9 mouse cellular contexts compared by ENCODE assay signal in the genomic region with DNA sequence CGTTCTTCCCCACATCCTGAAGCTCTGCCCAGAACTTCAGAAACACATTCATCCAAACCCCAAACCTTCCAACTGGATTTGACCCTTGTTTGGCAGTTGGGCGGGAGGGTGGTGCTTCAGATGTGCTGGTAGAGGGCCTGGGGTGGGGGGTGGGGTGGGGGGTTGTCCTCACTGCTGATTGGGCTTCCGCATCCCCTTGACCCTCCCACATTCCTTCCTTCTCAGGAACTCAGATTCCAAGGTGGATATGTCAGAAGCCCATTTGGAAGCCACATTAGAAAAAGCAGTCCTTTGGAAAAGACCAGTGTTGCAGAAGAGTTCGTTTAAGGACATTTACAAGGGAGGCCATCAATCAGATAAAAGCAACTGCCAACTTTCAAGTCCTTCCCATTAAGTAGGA. TPM values are rescaled to one million over a fixed set of nuclear protein-coding genes. Genes with fewer than 3 reads are reported as not detected.
DNase-seq lines count a peak whose midpoint lies in the region; ATAC-seq lines count a peak whose summit lies in the region.
"Had no signal": no experiment of that assay in that cellular context is flagged by ENCODE, and none has a peak within 500 bp of the region (broad histone marks: within the 10 kb centered on the region; RNA-seq: fewer than 3 reads in every experiment).

No protein-coding gene starts in this region.

- H3K4me2 ChIP-seq in hindbrain, embryonic 15.5 days: peak overlapping the region; percentile 99
- H3K4me2 ChIP-seq in hindbrain, embryonic 12.5 days (replicated peaks): no peak overlapping the region
- H3K4me2 ChIP-seq in stomach, embryonic 15.5 days: peak overlapping the region; percentile 6; the same call in 1 of the 2 replicates
- H3K4me2 ChIP-seq in midbrain, embryonic 15.5 days: no peak overlapping the region

- H3K4me1 ChIP-seq in hindbrain, embryonic 15.5 days (replicated peaks): peaks cover 17% of the 10 kb centered on the region
- H3K4me1 ChIP-seq in hindbrain, embryonic 12.5 days: peaks cover 16% of the 10 kb centered on the region
- peaks cover 14% of the 10 kb centered on the region; the same call in 1 of the 2 replicates for H3K4me1 ChIP-seq in stomach, embryonic 15.5 days
- peaks cover 5% of the 10 kb centered on the region for H3K4me1 ChIP-seq in midbrain, embryonic 15.5 days

- ATAC-seq in hindbrain, embryonic 15.5 days (ENCODE audit: low FRiP score, low read depth): no peak
- no peak for ATAC-seq in hindbrain, embryonic 12.5 days (ENCODE audit: low FRiP score)
- ATAC-seq in stomach, embryonic 15.5 days (ENCODE audit: insufficient read depth, low FRiP score, low read depth): no peak
- no peak for ATAC-seq in midbrain, embryonic 15.5 days (replicated peaks)
- ATAC-seq in CD4-positive, CD25-positive, alpha-beta regulatory T cell, adult 4 months: no peak

- H3K4me3 ChIP-seq in hindbrain, embryonic 15.5 days: peak overlapping the region; percentile 73
- no peak overlapping the region for H3K4me3 ChIP-seq in hindbrain, embryonic 12.5 days
- H3K4me3 ChIP-seq in stomach, embryonic 15.5 days (replicated peaks): peak overlapping the region; percentile 55; the same call in 1 of the 2 replicates
- no peak overlapping the region for H3K4me3 ChIP-seq in midbrain, embryonic 15.5 days

- no peak overlapping the region for H3K9ac ChIP-seq in hindbrain, embryonic 15.5 days
- no peak overlapping the region for H3K9ac ChIP-seq in hindbrain, embryonic 12.5 days
- no peak overlapping the region for H3K9ac ChIP-seq in stomach, embryonic 15.5 days
- no peak overlapping the region for H3K9ac ChIP-seq in midbrain, embryonic 15.5 days

- WGBS in hindbrain, embryonic 15.5 days: 71% methylated on average over 4 of the region's 4 CpGs
- WGBS in hindbrain, embryonic 12.5 days: 75% methylated on average over 4 of the region's 4 CpGs
- 47% methylated on average over 4 of the region's 4 CpGs for WGBS in stomach, embryonic 15.5 days
- WGBS in midbrain, embryonic 15.5 days: 89% methylated on average over 4 of the region's 4 CpGs

- DNase-seq in heart, adult 9 months (ENCODE audit: low spot score in 2 of 2): peak; percentile 69 to 73
- DNase-seq in kidney, postnatal 25 days: peak; percentile 31 to 55
- DNase-seq in right cerebral cortex, adult 2 months (ENCODE audit: low spot score in 2 of 2): no peak
- DNase-seq: cerebellum, adult 9-11 months had no signal

- no peaks in the 10 kb centered on the region for H3K9me3 ChIP-seq in hindbrain, embryonic 15.5 days
- no peaks in the 10 kb centered on the region for H3K9me3 ChIP-seq in hindbrain, embryonic 12.5 days (replicated peaks)
- H3K9me3 ChIP-seq in stomach, embryonic 15.5 days: no peaks in the 10 kb centered on the region
- H3K9me3 ChIP-seq in midbrain, embryonic 15.5 days: no peaks in the 10 kb centered on the region

- no peaks in the 10 kb centered on the region for H3K27me3 ChIP-seq in hindbrain, embryonic 15.5 days
- H3K27me3 ChIP-seq in hindbrain, embryonic 12.5 days: peaks cover 8% of the 10 kb centered on the region; the same call in 1 of the 2 replicates
- H3K27me3 ChIP-seq in stomach, embryonic 15.5 days (replicated peaks): peaks cover 4% of the 10 kb centered on the region; the same call in 1 of the 2 replicates
- peaks cover 15% of the 10 kb centered on the region for H3K27me3 ChIP-seq in midbrain, embryonic 15.5 days (replicated peaks)

- no peak overlapping the region for H3K27ac ChIP-seq in hindbrain, embryonic 15.5 days (replicated peaks)
- H3K27ac ChIP-seq in hindbrain, embryonic 12.5 days: no peak overlapping the region
- H3K27ac ChIP-seq in stomach, embryonic 15.5 days: no peak overlapping the region
- no peak overlapping the region for H3K27ac ChIP-seq in midbrain, embryonic 15.5 days

- no peaks in the 10 kb centered on the region for H3K36me3 ChIP-seq in hindbrain, embryonic 15.5 days
- H3K36me3 ChIP-seq in hindbrain, embryonic 12.5 days: no peaks in the 10 kb centered on the region
- no peaks in the 10 kb centered on the region for H3K36me3 ChIP-seq in stomach, embryonic 15.5 days
- no peaks in the 10 kb centered on the region for H3K36me3 ChIP-seq in midbrain, embryonic 15.5 days (replicated peaks)

RNA-seq across cellular contexts. Expression of a gene that starts 3.2 kb away (rescaled TPM):
- polyA plus RNA-seq in hindbrain, embryonic 15.5 days (2015; fragmentation: Nextera tagmentation; extraction: Ambion mirVana): 3.2 and 4.2 TPM in 2 replicates
- 2.8 and 3.1 TPM in 2 replicates for polyA plus RNA-seq in hindbrain, embryonic 12.5 days (2016; fragmentation: Nextera tagmentation; extraction: Ambion mirVana)
- polyA plus RNA-seq in stomach, embryonic 15.5 days (2015; fragmentation: Nextera tagmentation; extraction: Ambion mirVana): 3.9 and 4.0 TPM in 2 replicates
- 1.9 and 2.3 TPM in 2 replicates for polyA plus RNA-seq in midbrain, embryonic 15.5 days (2015; fragmentation: Nextera tagmentation; extraction: Ambion mirVana)
- polyA plus RNA-seq in CD4-positive, CD25-positive, alpha-beta regulatory T cell, adult 4 months (2017; shearing (Covaris generic)): not detected

Comparison
In these comparisons a context has a peak if more than half of its experiments do, and no peak if none do; other contexts are left out.
1. H3K4me2 ChIP-seq: peak in hindbrain, embryonic 15.5 days (single experiment) and stomach, embryonic 15.5 days (single experiment); none in hindbrain, embryonic 12.5 days (single experiment) and midbrain, embryonic 15.5 days (single experiment).
2. H3K4me3 ChIP-seq: peak in hindbrain, embryonic 15.5 days (single experiment) and stomach, embryonic 15.5 days (single experiment); none in hindbrain, embryonic 12.5 days (single experiment) and midbrain, embryonic 15.5 days (single experiment).
3. DNase-seq: peak in heart, adult 9 months (2 of 2) and kidney, postnatal 25 days (2 of 2); none in right cerebral cortex, adult 2 months (0 of 2).